Mouse (Mus musculus): Measurements from ENCODE around the gene Psma2. TPM values are rescaled to one million over a fixed set of nuclear protein-coding genes. Genes with fewer than 3 reads are reported as not detected.
A peak's percentile ranks its signal among the peaks of the same experiment; 100 is the strongest.

The Psma2 gene
- 10 to 100 TPM; 48.5 to 51.4 TPM for total RNA-seq (2021)
- long read RNA-seq, experiment 1, transcript Psma2-201 (8 exons, 2,911 nt) = major isoform, 304 of 323 reads
- long read RNA-seq, experiment 1, partial matches to known transcripts = 13 of 323 reads
- long read RNA-seq, experiment 1, other reads (novel, unspliced or antisense) = 6 of 323 reads
- long read RNA-seq, experiment 2, transcript Psma2-201 (8 exons, 2,911 nt) = major isoform, 225 of 243 reads
- long read RNA-seq, experiment 2, partial matches to known transcripts = 10 of 243 reads
- long read RNA-seq, experiment 2, other reads (novel, unspliced or antisense) = 8 of 243 reads

DNA sequence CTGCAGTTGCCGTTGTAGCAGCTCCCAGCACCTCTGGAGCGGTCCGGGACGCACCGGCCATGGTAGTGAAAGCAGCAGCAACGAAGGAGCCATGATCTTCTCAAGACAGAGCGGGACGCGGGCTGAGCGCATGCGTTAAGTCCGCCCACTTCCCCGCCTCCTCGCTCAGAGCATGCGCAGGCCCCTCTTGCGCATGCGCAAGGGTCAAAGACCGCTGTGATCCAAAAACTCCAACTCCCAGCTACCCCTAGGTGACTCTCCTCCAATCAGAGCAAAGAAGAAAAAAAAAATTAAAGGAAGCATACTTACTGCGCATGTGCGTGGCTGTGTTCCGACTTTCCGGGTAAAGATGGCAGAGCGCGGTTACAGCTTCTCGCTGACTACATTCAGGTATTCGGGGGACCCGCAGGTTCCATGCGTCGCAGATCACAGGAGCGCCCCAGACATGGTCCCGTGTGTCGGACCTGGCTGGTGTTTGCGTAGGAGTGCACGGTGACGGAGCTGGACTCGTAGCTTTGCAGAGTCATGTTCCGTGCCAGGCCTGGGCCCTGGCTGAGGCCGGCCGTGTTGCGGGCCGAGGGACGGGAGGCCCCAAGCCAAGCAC, at the start of gene Psma2, which contains the start of gene Mrpl32:
Psma2 (plus strand) TSS at position 315 of the 604 bp plus-strand sequence.
Mrpl32 (minus strand) TSS at position 240 of the 604 bp plus-strand sequence.
- peak; percentile 98 for DNase-seq

DNA sequence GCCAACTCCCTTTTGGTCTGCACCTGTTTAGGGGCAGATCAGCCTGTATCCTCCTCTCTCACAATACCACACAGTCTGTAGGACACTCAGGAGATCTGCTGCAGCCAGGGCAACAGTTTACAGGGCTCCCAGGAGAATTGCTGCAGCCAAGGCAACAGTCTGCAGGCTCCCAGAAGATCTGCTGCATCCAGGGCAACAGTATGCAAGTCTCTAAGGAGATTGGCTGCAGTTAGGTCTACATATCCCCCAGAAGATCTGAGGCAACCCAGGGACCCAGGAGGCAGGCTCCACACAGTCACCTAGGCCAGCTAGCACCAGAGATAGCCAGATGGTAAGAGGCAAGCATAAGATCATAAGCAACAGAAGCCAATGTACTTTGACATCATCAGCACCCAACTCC, 38.9 kb upstream of the Psma2 start:
- DNase-seq = no peak

DNA sequence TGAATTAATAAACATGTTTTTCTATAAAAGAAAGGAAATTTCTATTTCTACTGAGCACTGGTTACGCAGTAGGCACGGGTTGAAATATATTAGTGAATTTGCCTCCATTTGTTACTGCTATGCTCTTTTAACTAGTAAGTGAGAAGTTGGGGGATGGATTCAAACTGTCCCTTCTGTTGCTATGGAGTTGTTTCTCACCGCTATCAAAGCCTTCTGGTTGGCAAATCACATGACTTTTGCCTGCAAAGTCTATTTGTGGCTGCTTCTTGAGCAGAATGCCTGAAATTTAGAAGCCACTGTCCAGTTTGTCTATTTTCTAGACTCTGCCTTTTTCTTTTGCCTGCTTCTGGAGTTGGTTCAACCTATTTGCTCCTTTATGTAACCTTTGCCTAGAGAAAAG, 32.6 kb upstream of the Psma2 start:
- DNase-seq = no peak

DNA sequence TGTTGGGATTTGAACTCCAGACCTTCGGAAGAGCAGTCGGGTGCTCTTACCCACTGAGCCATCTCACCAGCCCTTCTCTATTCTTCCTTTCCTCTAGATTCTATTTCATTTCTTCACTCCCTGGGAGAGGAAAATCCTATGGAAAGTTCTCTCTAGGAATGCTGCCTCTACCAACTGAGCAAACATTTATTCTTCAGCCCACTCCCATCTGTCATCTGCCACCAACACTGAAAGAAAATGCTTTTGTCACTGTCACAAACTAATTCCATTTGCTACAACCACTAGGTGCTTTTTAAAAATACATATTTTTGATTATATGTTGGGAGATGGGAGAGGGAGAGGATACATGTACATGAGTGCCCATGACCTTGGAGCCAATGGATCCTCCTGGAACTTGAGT, 10.3 kb upstream of the Psma2 start:
- DNase-seq = no peak

DNA sequence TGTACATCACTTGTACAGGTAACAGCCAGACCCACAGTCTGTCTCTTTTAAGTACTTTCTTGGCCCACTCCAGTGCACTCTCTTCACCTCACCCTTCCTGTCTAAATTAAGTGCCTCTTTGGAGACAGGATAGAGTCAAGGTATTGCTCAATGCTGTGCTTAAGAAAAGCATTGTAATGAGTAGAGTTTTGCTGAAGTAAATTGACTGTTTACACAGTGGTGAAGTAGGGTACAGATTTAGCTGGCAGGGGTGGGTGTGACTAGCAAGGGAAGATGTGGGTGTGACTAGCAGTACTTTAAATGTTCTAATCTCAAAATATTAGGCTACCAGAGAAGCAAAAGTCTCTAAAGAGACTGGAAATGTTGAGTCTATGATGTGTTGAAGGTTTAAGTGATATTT, 5.4 kb upstream of the Psma2 start:
- DNase-seq = no peak

DNA sequence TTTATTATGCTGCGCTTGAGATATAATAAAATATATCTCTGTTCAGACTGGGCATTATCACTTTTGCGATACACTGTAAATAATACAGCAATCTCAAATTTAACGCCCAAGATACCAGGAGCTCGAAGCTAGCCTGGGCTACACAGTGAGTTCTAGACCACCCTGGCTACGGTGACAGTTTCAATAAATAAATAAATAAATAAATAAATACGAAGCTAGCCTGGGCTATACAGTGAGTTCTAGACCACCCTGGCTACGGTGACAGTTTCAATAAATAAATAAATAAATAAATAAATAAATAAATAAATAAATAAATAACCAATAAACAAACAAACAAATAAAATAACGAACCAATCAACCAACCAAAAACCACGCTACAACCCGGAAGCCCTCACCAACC, 577 bp upstream of the Psma2 start:
- DNase-seq = no peak

DNA sequence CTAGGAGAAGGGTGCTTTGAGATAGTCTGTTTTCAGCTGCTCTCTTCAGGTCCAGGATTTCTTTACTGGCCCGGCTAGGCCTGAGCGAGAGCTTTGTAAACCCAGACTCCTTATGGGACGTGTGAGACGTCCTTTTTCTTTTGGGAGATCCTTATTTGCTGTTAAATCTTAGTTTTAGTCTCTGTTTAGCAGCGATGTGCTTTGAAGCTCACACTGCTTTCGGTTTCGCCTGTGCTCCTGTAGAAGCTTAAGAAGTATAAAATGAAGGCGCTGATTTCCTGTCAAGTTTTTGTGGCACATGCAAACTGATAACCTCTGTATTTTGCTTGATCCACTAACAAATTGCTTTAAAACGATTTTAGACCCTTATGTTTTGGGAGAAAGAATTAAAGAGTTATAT, 513 bp downstream of the Psma2 start:
- DNase-seq = no peak

DNA sequence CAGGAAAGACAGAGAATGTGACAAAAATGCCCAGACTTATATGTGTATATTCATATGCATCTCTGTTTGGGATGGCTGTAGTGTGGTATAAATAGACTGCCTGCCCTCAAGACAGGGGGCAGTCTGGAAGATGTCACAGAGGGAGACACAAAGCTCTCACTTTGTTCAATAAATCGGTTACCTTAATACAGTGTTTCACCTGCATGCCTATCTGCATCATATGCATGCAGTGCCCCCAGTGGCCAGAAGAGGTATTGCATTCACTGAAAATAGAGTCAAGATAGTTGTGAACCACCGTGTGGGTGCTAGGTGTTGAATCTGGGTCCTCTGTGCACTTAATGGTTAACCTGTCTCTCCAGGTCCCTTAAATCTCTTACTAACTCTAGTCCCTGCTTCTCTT, 5.7 kb downstream of the Psma2 start:
- DNase-seq = no peak

DNA sequence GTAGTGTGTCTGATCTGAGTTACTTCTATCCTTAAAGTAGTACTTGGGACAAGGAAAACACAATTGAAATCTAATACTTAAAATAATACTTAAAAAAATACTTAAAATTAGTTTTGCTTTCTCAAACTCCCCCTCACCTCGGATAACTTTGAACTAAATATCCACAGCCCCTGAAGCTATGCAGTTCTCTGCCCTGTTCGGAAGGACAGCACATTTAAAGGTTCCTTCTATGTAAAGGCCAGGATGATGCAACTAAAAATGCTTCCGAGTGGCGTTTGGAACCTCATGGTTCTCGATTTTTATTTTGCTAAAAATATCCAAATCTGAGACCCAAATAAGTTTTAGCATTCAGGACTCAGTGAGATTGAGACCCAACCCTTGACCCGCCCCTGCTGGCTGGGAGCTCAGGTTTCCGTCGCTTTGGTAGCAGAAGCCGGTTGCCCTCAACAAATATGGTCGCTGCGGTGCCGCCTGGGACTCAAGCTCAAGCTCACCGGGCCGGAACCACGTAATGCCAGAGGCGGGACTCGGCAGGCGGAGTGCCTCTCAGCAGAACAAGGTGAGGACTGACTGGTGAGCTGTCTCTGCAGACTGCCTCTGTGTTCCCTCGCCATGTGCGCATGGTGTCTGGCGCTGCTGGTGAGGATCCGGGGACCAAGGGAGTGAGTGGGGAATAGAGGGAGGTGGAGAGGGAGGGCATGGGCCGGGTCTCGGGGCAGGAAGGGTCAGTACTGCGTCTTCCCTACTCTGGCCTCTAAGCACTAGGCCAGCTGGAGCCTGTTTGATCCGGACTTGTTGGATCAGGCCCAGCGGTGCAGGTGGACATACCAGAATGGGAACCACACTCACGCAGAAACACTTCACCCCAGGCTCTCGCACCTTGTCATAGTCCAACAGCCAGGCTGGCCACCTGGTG, 16.9 kb downstream of the Psma2 start, which contains the start of gene AW209491:
AW209491 (plus strand) TSS at position 429 of the 916 bp plus-strand sequence.
- peak; percentile 93 for DNase-seq

DNA sequence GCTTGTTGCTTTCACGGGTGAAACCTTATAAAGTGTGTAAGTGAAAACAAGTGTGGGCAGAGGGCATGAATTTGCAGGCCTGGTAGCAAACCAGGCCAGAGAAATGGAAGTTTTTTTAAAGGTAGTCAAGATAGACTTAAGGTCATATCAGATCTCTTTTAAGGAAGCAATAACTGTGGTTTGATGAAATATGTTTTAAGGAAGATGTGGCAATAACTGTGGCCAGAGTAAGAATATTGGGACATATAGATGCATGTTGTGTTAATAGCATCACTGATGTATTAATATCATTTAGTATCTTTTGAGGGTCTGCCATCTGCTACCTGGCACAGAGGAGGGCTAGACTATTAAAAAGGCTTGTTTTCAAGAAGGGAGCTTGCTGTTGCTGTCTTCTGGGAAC, 27.0 kb downstream of the Psma2 start:
- DNase-seq = no peak

DNA sequence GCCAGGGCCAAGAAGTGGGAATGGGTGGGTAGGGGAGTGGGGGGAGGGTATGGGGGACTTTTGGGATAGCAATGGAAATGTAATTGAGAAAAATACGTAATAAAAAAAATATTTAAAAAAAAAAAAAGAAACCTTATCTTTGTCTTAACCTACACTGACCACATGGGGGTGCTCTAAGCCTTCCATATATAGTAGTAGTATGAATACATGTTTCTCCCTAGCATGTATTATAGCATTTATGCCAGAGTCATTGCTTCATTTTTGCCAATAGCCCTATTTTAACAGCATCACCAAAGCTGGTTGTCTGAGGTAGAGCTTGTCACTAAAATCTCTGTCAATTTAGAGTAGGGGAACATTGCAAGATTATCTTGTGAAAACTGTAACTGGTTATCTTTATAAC, 36.3 kb downstream of the Psma2 start:
- no peak for DNase-seq

DNA sequence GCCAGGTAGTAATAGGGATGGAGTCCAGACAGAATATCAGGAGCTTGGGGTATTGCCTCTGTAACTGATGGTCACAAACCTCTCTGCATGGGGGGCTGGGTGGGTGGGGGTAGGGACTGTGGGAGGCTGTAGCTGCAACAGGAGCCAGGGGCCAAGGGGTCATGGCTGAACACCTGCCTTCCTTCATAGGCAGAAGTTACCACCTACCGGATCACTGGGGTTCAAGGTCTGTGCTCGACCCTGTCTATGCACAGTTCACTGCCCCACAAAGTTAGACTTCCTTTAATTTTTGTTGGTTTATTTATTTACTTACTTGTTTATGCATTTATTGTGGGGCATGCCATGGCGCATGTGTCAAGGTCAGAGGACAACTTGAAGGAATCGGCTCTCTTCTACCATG, 54.1 kb downstream of the Psma2 start:
- DNase-seq = no peak

DNA sequence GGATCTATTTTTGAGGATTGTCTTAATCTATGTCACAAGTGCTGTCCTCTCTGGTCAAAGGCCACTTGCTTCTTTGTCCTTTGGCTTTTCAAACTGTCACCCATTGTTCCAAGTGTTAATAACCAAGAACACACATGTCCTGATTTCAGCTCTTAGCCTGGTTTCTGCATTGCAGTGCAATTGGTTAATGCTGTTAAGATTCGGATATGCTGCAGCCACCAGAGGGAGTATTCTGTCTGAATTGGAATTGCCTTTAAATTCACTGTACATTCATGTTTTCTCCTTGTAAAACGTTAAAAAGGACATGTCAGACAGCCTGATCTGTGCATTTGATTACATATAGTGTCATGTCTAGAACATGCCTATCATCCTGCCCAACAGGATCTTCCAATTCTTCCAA, 57.3 kb downstream of the Psma2 start:
- no peak for DNase-seq

DNA sequence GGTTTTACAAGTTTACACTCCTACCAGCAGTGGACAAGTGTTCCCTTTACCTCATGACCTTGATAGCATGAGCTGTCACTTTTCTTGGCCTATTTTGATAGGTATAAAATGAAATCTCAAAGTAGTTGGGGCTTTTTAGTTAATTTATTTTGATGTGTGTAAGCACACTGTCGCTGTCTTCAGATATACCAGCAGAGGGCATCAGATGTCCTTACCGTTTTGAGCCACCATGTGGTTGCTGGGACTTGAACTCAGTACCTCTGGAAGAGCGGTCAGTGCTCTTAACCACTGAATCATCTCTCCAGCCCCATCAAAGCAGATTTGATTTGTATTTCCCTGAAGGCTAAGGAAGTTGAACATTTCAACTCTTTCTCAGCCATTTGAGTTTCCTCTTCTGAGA, 75.9 kb downstream of the Psma2 start:
- no peak for DNase-seq

DNA sequence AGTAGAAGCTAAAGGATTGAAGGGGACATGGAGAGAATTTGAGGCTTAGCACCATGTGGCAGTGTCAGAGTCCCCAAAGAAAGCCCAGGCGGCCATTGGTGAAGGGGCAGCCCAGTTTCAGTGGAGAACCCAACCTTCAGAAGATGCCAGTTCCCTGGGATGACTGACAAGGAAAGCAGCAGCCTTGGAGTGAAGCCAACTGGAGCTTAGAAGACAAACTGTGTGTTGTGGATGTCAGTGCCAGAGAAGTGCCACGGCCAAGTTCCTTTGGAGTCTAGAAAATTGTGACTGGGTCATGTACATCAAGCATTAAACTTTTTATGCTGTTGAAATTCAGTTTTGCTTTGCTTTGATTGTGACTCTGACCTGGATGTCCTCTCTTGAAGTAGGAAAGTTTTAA, 103.8 kb downstream of the Psma2 start:
- DNase-seq = no peak

DNA sequence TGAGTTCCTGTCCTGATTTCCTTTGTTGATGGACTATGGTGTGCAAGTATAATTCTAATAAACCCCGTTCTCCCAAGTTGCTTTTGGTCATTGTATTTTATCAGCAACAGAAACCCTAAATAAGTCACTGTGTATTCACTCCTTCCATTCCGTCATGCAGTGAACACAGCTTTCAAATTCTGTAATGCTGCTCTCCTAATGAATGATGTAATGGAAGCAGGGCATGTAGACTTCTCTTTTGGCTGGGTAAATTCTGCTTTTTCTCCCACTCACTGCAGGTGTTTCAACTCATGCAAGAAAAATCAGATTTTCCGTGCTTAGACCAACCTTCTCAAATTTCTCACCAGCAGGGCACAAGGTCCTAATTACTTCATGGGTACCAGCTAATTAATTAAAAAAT, 104.7 kb downstream of the Psma2 start:
- no peak for DNase-seq

Other genes with a start within 250 kb of the Psma2 start
- gene Hecw1, start 90.0 kb upstream of the Psma2 start, total RNA-seq (2021) = under 1 TPM in 1 of 2 experiments, not detected in 1; 0.11 TPM
- 10 to 100 TPM; 38.5 to 44.0 TPM for gene Mrpl32, start 75 bp upstream of the Psma2 start, total RNA-seq (2021)
- 10 to 100 TPM; 10.1 to 11.7 TPM for gene AW209491, start 16.9 kb downstream of the Psma2 start, total RNA-seq (2021)